Mouse (Mus musculus): ENCODE measurements around the gene Cntn5.

Gene Cntn5

GRCm38 (mm10) chr9:10904616-10905363, at the start of gene Cntn5:
Cntn5 (minus strand) TSS chr9:10904775.
- peak; percentile 67 for DNase-seq (ENCODE audit: low spot score)

- no peak for DNase-seq (ENCODE audit: low spot score)
Observed at GRCm38 (mm10) chr9:10950470-10950869, 45.9 kb upstream of the Cntn5 start.

GRCm38 (mm10) chr9:10909573-10909972, 5.0 kb upstream of the Cntn5 start:
- peak; percentile 88 for DNase-seq (ENCODE audit: low spot score)

GRCm38 (mm10) chr9:10905696-10906095, 1.1 kb upstream of the Cntn5 start:
- DNase-seq (ENCODE audit: low spot score): no peak

- no peak for DNase-seq (ENCODE audit: low spot score)
Observed at GRCm38 (mm10) chr9:10879758-10880157, 24.8 kb downstream of the Cntn5 start.

- DNase-seq (ENCODE audit: low spot score): no peak
Observed at GRCm38 (mm10) chr9:10873881-10874280, 30.7 kb downstream of the Cntn5 start.

GRCm38 (mm10) chr9:10856204-10856892, 48.2 kb downstream of the Cntn5 start:
- no peak for DNase-seq (ENCODE audit: low spot score)

- DNase-seq (ENCODE audit: low spot score): no peak
Observed at GRCm38 (mm10) chr9:10816711-10817110, 87.9 kb downstream of the Cntn5 start.

GRCm38 (mm10) chr9:10797158-10797557, 107.4 kb downstream of the Cntn5 start:
- DNase-seq (ENCODE audit: low spot score): no peak

GRCm38 (mm10) chr9:10795102-10795501, 109.5 kb downstream of the Cntn5 start:
- no peak for DNase-seq (ENCODE audit: low spot score)

GRCm38 (mm10) chr9:10731878-10732277, 172.7 kb downstream of the Cntn5 start:
- DNase-seq (ENCODE audit: low spot score): no peak

GRCm38 (mm10) chr9:10724191-10724590, 180.4 kb downstream of the Cntn5 start:
- DNase-seq (ENCODE audit: low spot score): no peak

GRCm38 (mm10) chr9:10722121-10722520, 182.5 kb downstream of the Cntn5 start:
- DNase-seq (ENCODE audit: low spot score): no peak

GRCm38 (mm10) chr9:10718986-10719385, 185.6 kb downstream of the Cntn5 start:
- DNase-seq (ENCODE audit: low spot score): no peak

GRCm38 (mm10) chr9:10713641-10714040, 190.9 kb downstream of the Cntn5 start:
- DNase-seq (ENCODE audit: low spot score): no peak

- no peak for DNase-seq (ENCODE audit: low spot score)
Observed at GRCm38 (mm10) chr9:10681646-10682045, 222.9 kb downstream of the Cntn5 start.

- no peak for DNase-seq (ENCODE audit: low spot score)
Observed at GRCm38 (mm10) chr9:10681181-10681580, 223.4 kb downstream of the Cntn5 start.

- DNase-seq (ENCODE audit: low spot score): no peak
Observed at GRCm38 (mm10) chr9:10668676-10669075, 235.9 kb downstream of the Cntn5 start.

- DNase-seq (ENCODE audit: low spot score): no peak
Observed at GRCm38 (mm10) chr9:10667438-10667837, 237.1 kb downstream of the Cntn5 start.

- DNase-seq (ENCODE audit: low spot score): no peak
Observed at GRCm38 (mm10) chr9:10665756-10666155, 238.8 kb downstream of the Cntn5 start.

- DNase-seq (ENCODE audit: low spot score): no peak
Observed at GRCm38 (mm10) chr9:10663101-10663500, 241.5 kb downstream of the Cntn5 start.

GRCm38 (mm10) chr9:10659478-10659877, 245.1 kb downstream of the Cntn5 start:
- no peak for DNase-seq (ENCODE audit: low spot score)

- DNase-seq (ENCODE audit: low spot score): no peak
Observed at GRCm38 (mm10) chr9:10658086-10658485, 246.5 kb downstream of the Cntn5 start.

Data from retina, embryonic 14.5 days (tissue).